Mouse (Mus musculus) myocyte (in vitro differentiated cells): Measurements from ENCODE around the gene Rgsl1. TPM values are rescaled to one million over a fixed set of nuclear protein-coding genes. Genes with fewer than 3 reads are reported as not detected.

Source experiments
- H3K27me3 ChIP-seq: one replicate; pipeline ENCODE4 v1.6.1; 2011; ENCODE audit not compliant: control insufficient read depth, insufficient read depth, insufficient read length
- H3K36me3 ChIP-seq: one replicate; pipeline ENCODE4 v1.6.1; 2011; ENCODE audit not compliant: control insufficient read depth, insufficient read depth
- H3K4me2 ChIP-seq: one replicate; pipeline ENCODE4 v1.6.1; 2011; ENCODE audit warnings: low read depth, control low read depth
- H3K4me3 ChIP-seq: one replicate; pipeline ENCODE4 v1.5.1; 2011; ENCODE audit warnings: mild to moderate bottlenecking, control low read depth, moderate library complexity
- H3K79me2 ChIP-seq: one replicate; pipeline ENCODE4 v1.6.1; 2011; ENCODE audit not compliant: control insufficient read depth, insufficient read depth
- H3ac ChIP-seq: one replicate; pipeline ENCODE4 v1.6.1; 2011; ENCODE audit not compliant: control insufficient read depth, insufficient read length
- CEBPB ChIP-seq: IDR thresholded peaks from 2 replicates; pipeline ENCODE4 v1.6.1; 2011; ENCODE audit warnings: mild to moderate bottlenecking, moderate library complexity; ENCODE audit not compliant: poor library complexity, insufficient read depth, severe bottlenecking
- E2F4 ChIP-seq: IDR thresholded peaks from one replicate; pipeline ENCODE4 v1.6.1; 2011; ENCODE audit warnings: mild to moderate bottlenecking, control low read depth, moderate library complexity; ENCODE audit not compliant: insufficient read depth
- MAX ChIP-seq: IDR thresholded peaks from one replicate; pipeline ENCODE4 v1.6.1; 2011; ENCODE audit warnings: low read depth, mild to moderate bottlenecking, control low read depth
- MYOD1 ChIP-seq, 3 experiments: IDR thresholded peaks; one replicate each; pipeline ENCODE4 v1.6.1; 2011; ENCODE audit warnings: control low read depth in 2 of 3, low read depth in 2 of 3, mild to moderate bottlenecking in 2 of 3, moderate library complexity in 1 of 3; ENCODE audit not compliant: insufficient read length in 2 of 3, control insufficient read depth in 1 of 3
- MYOG ChIP-seq, 3 experiments: IDR thresholded peaks; one replicate each; pipeline ENCODE4 v1.6.1; 2011; ENCODE audit warnings: control low read depth in 2 of 3, low read depth in 2 of 3, mild to moderate bottlenecking in 2 of 3; ENCODE audit not compliant: insufficient read length in 2 of 3, control insufficient read depth in 1 of 3, insufficient read depth in 1 of 3
- POLR2A ChIP-seq: IDR thresholded peaks from one replicate; pipeline ENCODE4 v1.6.1; 2011; ENCODE audit warnings: low read depth, mild to moderate bottlenecking, control low read depth, moderate library complexity; ENCODE audit not compliant: insufficient read length
- POLR2AphosphoS2 ChIP-seq: IDR thresholded peaks from one replicate; pipeline ENCODE4 v1.6.1; 2011; ENCODE audit warnings: low read depth, control low read depth; ENCODE audit not compliant: insufficient read length
- REST ChIP-seq: IDR thresholded peaks from one replicate; pipeline ENCODE4 v1.6.1; 2011; ENCODE audit warnings: mild to moderate bottlenecking, control low read depth, moderate library complexity; ENCODE audit not compliant: insufficient read depth, insufficient read length
- SRF ChIP-seq: IDR thresholded peaks from one replicate; pipeline ENCODE4 v1.6.1; 2011; ENCODE audit warnings: low read depth; ENCODE audit not compliant: control insufficient read depth, insufficient read length
- TCF12 ChIP-seq: IDR thresholded peaks from one replicate; pipeline ENCODE4 v1.6.1; 2011; ENCODE audit warnings: mild to moderate bottlenecking, control low read depth; ENCODE audit not compliant: poor library complexity, insufficient read depth, severe bottlenecking
- USF1 ChIP-seq: IDR thresholded peaks from one replicate; pipeline ENCODE4 v1.6.1; 2011; ENCODE audit warnings: low read depth, mild to moderate bottlenecking, control low read depth, moderate library complexity
- polyA plus RNA-seq: library from polyadenylated mRNA; unstranded; fragments of >200 nt; fragmentation: generic; extraction: Trizol; gene quantifications from one replicate; pipeline ENCODE4 v1.2.1, GENCODE M21; 2012; ENCODE audit warnings: missing spikeins

The Rgsl1 gene
- polyA plus RNA-seq, 1 experiment: not detected

DNA sequence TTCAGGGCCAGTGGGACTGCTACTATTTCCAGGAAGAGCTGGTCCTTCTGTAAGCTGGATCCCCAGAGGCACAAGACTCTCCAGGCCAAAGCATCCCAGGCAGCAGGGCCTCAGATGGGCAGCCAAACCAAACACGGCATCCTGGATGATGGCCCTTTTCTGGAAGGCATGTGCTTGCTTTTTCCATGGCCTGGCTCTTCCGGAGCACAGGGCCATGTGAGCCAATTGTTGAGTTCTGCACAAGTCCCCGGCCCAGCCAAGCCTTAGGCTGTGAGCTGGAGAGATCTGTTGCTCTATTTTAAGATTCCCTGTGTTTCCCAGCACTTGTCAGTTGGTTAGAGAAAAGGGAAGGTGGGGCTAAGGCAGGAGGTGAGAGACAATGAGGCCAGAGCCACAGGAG is 113.3 kb downstream of the Rgsl1 start:
- no peak overlapping the region for H3K4me3 ChIP-seq
- H3ac ChIP-seq: no peak overlapping the region
- H3K27me3 ChIP-seq: no peaks in the 10 kb centered on the region
- no peaks in the 10 kb centered on the region for H3K79me2 ChIP-seq
- H3K4me2 ChIP-seq: no peak overlapping the region
- no peak for TF ChIP-seq MAX
- TF ChIP-seq POLR2A: no peak
- TF ChIP-seq CEBPB: no peak
- no peak for TF ChIP-seq E2F4
- TF ChIP-seq MYOG (IDR thresholded peaks at IDR 0.05; ENCODE audit: control insufficient read depth in 1 of 3, insufficient read depth in 1 of 3, insufficient read length in 2 of 3, low read depth in 2 of 3): no peak
- no peak for TF ChIP-seq REST
- no peaks in the 10 kb centered on the region for H3K36me3 ChIP-seq

DNA sequence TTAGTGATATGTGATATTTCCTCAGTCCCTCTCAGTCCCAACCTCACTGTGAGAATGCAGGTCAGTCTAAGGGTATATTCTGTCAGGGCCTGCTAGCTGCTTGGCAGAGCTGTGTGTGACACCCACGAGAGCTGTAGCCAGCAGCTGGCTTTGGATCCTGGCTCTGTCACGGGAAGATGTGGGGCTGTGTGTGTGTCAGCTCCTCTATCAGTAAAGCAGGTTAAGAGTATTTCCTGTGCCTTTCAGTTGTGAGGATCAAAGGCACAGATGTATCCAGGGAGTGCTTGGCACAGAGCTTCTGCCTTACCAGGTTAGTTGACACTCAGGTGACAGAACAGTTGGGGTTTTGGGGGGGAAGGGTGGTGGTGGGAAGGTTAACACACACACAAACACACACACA is 114.1 kb downstream of the Rgsl1 start:
- H3K27me3 ChIP-seq: no peaks in the 10 kb centered on the region
- TF ChIP-seq POLR2A: no peak
- TF ChIP-seq SRF: no peak
- TF ChIP-seq POLR2AphosphoS2: no peak
- TF ChIP-seq TCF12: no peak
- no peak for TF ChIP-seq REST
- TF ChIP-seq USF1: no peak
- no peak for TF ChIP-seq MYOD1 (IDR thresholded peaks at IDR 0.05; ENCODE audit: control insufficient read depth in 1 of 3, insufficient read length in 2 of 3, low read depth in 2 of 3)
- TF ChIP-seq E2F4: no peak
- no peak for TF ChIP-seq MYOG (IDR thresholded peaks at IDR 0.05; ENCODE audit: control insufficient read depth in 1 of 3, insufficient read depth in 1 of 3, insufficient read length in 2 of 3, low read depth in 2 of 3)
- TF ChIP-seq MAX: no peak

More for the DNA sequence above, 114.1 kb downstream of the Rgsl1 start:
- no peaks in the 10 kb centered on the region for H3K79me2 ChIP-seq
- no peak overlapping the region for H3K4me3 ChIP-seq
- H3K36me3 ChIP-seq: no peaks in the 10 kb centered on the region
- no peak overlapping the region for H3K4me2 ChIP-seq
- no peak overlapping the region for H3ac ChIP-seq

Other genes with a start within 250 kb of the Rgsl1 start
- gene Rgs8, start 191.1 kb downstream of the Rgsl1 start, polyA plus RNA-seq: 0.16 TPM
- gene Rgs16, start 103.8 kb downstream of the Rgsl1 start, polyA plus RNA-seq: 6.5 TPM
- 0.11 TPM for gene Rnasel, start 94.7 kb downstream of the Rgsl1 start, polyA plus RNA-seq
- 0.01 TPM for gene Teddm1b, start 30.2 kb upstream of the Rgsl1 start, polyA plus RNA-seq
- not detected for gene Teddm1a, start 47.6 kb upstream of the Rgsl1 start, polyA plus RNA-seq
- 37.6 TPM for gene Glul, start 55.8 kb upstream of the Rgsl1 start, polyA plus RNA-seq
- 0.20 TPM for gene Teddm2, start 56.1 kb upstream of the Rgsl1 start, polyA plus RNA-seq